Mouse (Mus musculus) stomach, embryonic 14.5 days (tissue): ENCODE results near the gene Mchr1. TPM values are rescaled to one million over a fixed set of nuclear protein-coding genes. Genes with fewer than 3 reads are reported as not detected.

Experiments used
- ATAC-seq: fragments of 200-750 bp; cut with Nextera tagmentation; 2 replicates; pipeline ENCODE4 v1.8.0; 2017; ENCODE audit warnings: low read depth, moderate TSS enrichment; ENCODE audit not compliant: insufficient number of reproducible peaks, insufficient read depth, low FRiP score
- H3K27ac ChIP-seq: fragments of 300-500 bp; sonication (generic); 2 replicates; pipeline ENCODE4 v1.5.1; 2014; ENCODE audit warnings: mild to moderate bottlenecking, low read length, moderate library complexity, mixed read lengths
- H3K27me3 ChIP-seq: fragments of 300-500 bp; sonication (generic); 2 replicates; pipeline ENCODE4 v1.6.1; 2014; ENCODE audit warnings: low read length, control low read depth, mixed read lengths; ENCODE audit not compliant: control insufficient read depth, insufficient read depth
- H3K36me3 ChIP-seq: fragments of 300-500 bp; sonication (generic); 2 replicates; pipeline ENCODE4 v1.6.1; 2014; ENCODE audit warnings: mild to moderate bottlenecking, control low read depth, low read length, moderate library complexity, mixed read lengths; ENCODE audit not compliant: control insufficient read depth, insufficient read depth
- H3K4me1 ChIP-seq: fragments of 300-500 bp; sonication (generic); 2 replicates; pipeline ENCODE4 v1.6.1; 2014; ENCODE audit warnings: low read length, control low read depth, mixed read lengths; ENCODE audit not compliant: control insufficient read depth, insufficient read depth
- H3K4me2 ChIP-seq: fragments of 300-500 bp; sonication (generic); replicated peaks from 2 replicates; pipeline ENCODE4 v1.6.1; 2014; ENCODE audit warnings: low read depth, low read length, control low read depth
- H3K4me3 ChIP-seq: fragments of 300-500 bp; sonication (generic); 2 replicates; pipeline ENCODE4 v1.5.1; 2014; ENCODE audit warnings: low read depth, low read length, control low read depth
- H3K9ac ChIP-seq: fragments of 300-500 bp; sonication (generic); replicated peaks from 2 replicates; pipeline ENCODE4 v1.6.1; 2014; ENCODE audit warnings: low read depth, mild to moderate bottlenecking, control low read depth, low read length, moderate library complexity, mixed read lengths
- H3K9me3 ChIP-seq: fragments of 300-500 bp; sonication (generic); 2 replicates; pipeline ENCODE4 v1.6.1; 2016; ENCODE audit warnings: low read depth, low read length, control low read depth; ENCODE audit not compliant: control insufficient read depth
- WGBS: fragments of 180-500 bp; shearing (Covaris S2); extraction: QIAGEN DNeasy Blood & Tissue Kit; methylation state at CpG from one replicate; pipeline ENCODE4 v1.1.7; 2014; 5-methylcytosine and 5-hydroxymethylcytosine counted together
- polyA plus RNA-seq: library from polyadenylated mRNA; unstranded; fragments of >200 nt; fragmentation: Nextera tagmentation; extraction: Ambion mirVana; gene quantifications from 2 replicates; pipeline ENCODE4 v1.2.1, GENCODE M21; 2014

Mchr1 gene
- polyA plus RNA-seq, 1 experiment from 2014 or later = 0.26 TPM

GRCm38 (mm10) chr15:81252626-81253174 lies 17.4 kb downstream of the Mchr1 start:
- Histone ChIP-seq H3K9me3 (no peaks in the 10 kb centered on the region), H3K27ac (no peak overlapping the region), H3K9ac (no peak overlapping the region), H3K4me1 (peaks cover 8% of the 10 kb centered on the region), H3K27me3 (no peaks in the 10 kb centered on the region), H3K36me3 (no peaks in the 10 kb centered on the region), H3K4me2 (no peak overlapping the region), H3K4me3 (no peak overlapping the region)
- WGBS = 57% methylated on average over 4 of the region's 4 CpGs
- ATAC-seq = no peak

- no peaks in the 10 kb centered on the region for H3K9me3 ChIP-seq
- H3K4me2 ChIP-seq = no peak overlapping the region
- no peak overlapping the region for H3K27ac ChIP-seq
- no peaks in the 10 kb centered on the region for H3K4me1 ChIP-seq
- no peaks in the 10 kb centered on the region for H3K27me3 ChIP-seq
- WGBS = 87% methylated on average over 2 of the region's 2 CpGs
- no peak for ATAC-seq
- H3K36me3 ChIP-seq = no peaks in the 10 kb centered on the region
- no peak overlapping the region for H3K4me3 ChIP-seq
- no peak overlapping the region for H3K9ac ChIP-seq
Measured at GRCm38 (mm10) chr15:81253585-81253984, 18.3 kb downstream of the Mchr1 start.

GRCm38 (mm10) chr15:81254113-81254640 lies 18.9 kb downstream of the Mchr1 start:
- H3K4me1 ChIP-seq = 0 out of 2 replicates have a peak, but pooled peaks cover 2% of the 10 kb centered on the region
- H3K27me3 ChIP-seq = no peaks in the 10 kb centered on the region
- H3K27ac ChIP-seq = no peak overlapping the region
- H3K9ac ChIP-seq = no peak overlapping the region
- 64% methylated on average over 8 of the region's 8 CpGs for whole genome bisulfite sequencing
- no peaks in the 10 kb centered on the region for H3K9me3 ChIP-seq
- no peak overlapping the region for H3K4me2 ChIP-seq
- ATAC-seq = no peak
- no peak overlapping the region for H3K4me3 ChIP-seq
- H3K36me3 ChIP-seq = no peaks in the 10 kb centered on the region

DNA sequence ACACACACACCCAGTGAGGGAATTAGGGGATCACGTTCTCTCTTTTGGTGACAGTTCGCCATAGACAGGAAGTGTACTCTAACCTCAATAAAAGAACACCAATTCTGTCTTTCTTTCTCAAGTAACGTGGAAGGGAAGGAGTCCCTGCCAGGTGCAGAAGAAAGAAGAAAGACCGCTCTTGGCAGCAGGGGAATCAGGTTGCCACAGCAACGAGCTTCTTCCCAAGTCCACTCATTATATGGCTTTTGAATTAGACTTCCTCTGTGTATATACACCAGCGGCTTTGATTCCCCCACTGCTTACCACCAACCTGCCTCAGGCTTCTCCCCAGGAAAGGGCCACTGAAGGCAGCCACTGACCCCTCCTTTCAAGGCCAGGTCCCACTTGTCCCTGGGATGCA lies 19.8 kb downstream of the Mchr1 start:
- no peak for ATAC-seq
- H3K9me3 ChIP-seq = no peaks in the 10 kb centered on the region
- WGBS = 49% methylated on average over 6 of the region's 6 CpGs
- no peaks in the 10 kb centered on the region for H3K27me3 ChIP-seq
- H3K4me3 ChIP-seq = no peak overlapping the region
- no peaks in the 10 kb centered on the region for H3K36me3 ChIP-seq
- 0 out of 2 replicates have a peak, but pooled peaks cover 2% of the 10 kb centered on the region for H3K4me1 ChIP-seq
- H3K4me2 ChIP-seq = no peak overlapping the region
- H3K27ac ChIP-seq = no peak overlapping the region
- H3K9ac ChIP-seq = no peak overlapping the region

GRCm38 (mm10) chr15:81258296-81258695 lies 23.0 kb downstream of the Mchr1 start:
- Histone ChIP-seq H3K4me1 (0 out of 2 replicates have a peak, but pooled peaks cover 2% of the 10 kb centered on the region), H3K4me3 (no peak overlapping the region), H3K4me2 (no peak overlapping the region), H3K9me3 (no peaks in the 10 kb centered on the region), H3K27ac (no peak overlapping the region), H3K27me3 (no peaks in the 10 kb centered on the region), H3K9ac (no peak overlapping the region), H3K36me3 (no peaks in the 10 kb centered on the region)
- no peak for ATAC-seq
- WGBS = 58% methylated on average over 9 of the region's 9 CpGs

GRCm38 (mm10) chr15:81259304-81259703 lies 24.0 kb downstream of the Mchr1 start:
- Histone ChIP-seq H3K9me3 (no peaks in the 10 kb centered on the region), H3K27ac (no peak overlapping the region), H3K4me1 (0 out of 2 replicates have a peak, but pooled peaks cover 2% of the 10 kb centered on the region), H3K4me2 (no peak overlapping the region), H3K9ac (no peak overlapping the region), H3K4me3 (no peak overlapping the region), H3K27me3 (no peaks in the 10 kb centered on the region), H3K36me3 (no peaks in the 10 kb centered on the region)
- no peak for ATAC-seq
- 94% methylated on average over 5 of the region's 5 CpGs for WGBS

DNA sequence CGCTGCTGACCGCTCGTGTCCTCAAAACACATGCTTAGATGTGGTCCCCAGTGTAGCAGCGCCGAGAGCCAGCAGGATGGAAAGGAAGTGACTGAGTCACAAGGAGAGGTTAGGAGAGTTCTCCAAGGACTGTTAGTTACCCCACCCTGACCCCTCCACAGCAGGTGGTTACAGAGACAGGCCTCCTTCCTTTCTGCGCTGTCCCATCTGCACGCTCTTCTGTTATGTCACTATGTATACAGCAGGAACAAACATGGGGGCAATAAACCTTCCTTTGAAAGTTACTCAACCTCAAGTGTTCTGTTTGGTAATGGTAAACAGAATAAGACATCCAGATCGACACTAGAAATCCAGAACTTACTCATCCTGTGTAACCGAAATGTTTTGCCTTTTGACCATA lies 24.9 kb downstream of the Mchr1 start:
- no peak for ATAC-seq
- Histone ChIP-seq H3K4me1 (0 out of 2 replicates have a peak, but pooled peaks cover 2% of the 10 kb centered on the region), H3K9ac (no peak overlapping the region), H3K4me3 (no peak overlapping the region), H3K36me3 (no peaks in the 10 kb centered on the region), H3K27me3 (no peaks in the 10 kb centered on the region), H3K27ac (no peak overlapping the region), H3K9me3 (no peaks in the 10 kb centered on the region), H3K4me2 (no peak overlapping the region)
- 72% methylated on average over 9 of the region's 9 CpGs for WGBS

- Histone ChIP-seq H3K4me3 (no peak overlapping the region), H3K4me1 (no peaks in the 10 kb centered on the region), H3K27ac (no peak overlapping the region), H3K36me3 (no peaks in the 10 kb centered on the region), H3K9me3 (no peaks in the 10 kb centered on the region), H3K4me2 (no peak overlapping the region), H3K9ac (no peak overlapping the region), H3K27me3 (no peaks in the 10 kb centered on the region)
- no peak for ATAC-seq
- 42% methylated on average over 16 of the region's 16 CpGs for WGBS
Measured at GRCm38 (mm10) chr15:81264392-81265095, 29.2 kb downstream of the Mchr1 start.
